Mouse (Mus musculus) limb, embryonic 12.5 days (tissue): ENCODE results near the gene Cacna1h. TPM values are rescaled to one million over a fixed set of nuclear protein-coding genes. Genes with fewer than 3 reads are reported as not detected.

Source experiments
- ATAC-seq: fragments of 200-750 bp; cut with Nextera tagmentation; 2 replicates; pipeline ENCODE4 v1.8.0; 2017; ENCODE audit warnings: low read depth, moderate TSS enrichment; ENCODE audit not compliant: insufficient number of reproducible peaks, insufficient read depth, low FRiP score, low TSS enrichment
- H3K27ac ChIP-seq: fragments of 300-500 bp; sonication (generic); 2 replicates; pipeline ENCODE4 v1.5.1; 2016; ENCODE audit warnings: mild to moderate bottlenecking, moderate library complexity
- H3K27me3 ChIP-seq: fragments of 300-500 bp; sonication (generic); 2 replicates; pipeline ENCODE4 v1.6.1; 2016; ENCODE audit warnings: mild to moderate bottlenecking, moderate library complexity
- H3K36me3 ChIP-seq: fragments of 300-500 bp; sonication (generic); 2 replicates; pipeline ENCODE4 v1.6.1; 2016; ENCODE audit warnings: mild to moderate bottlenecking, moderate library complexity
- H3K4me1 ChIP-seq: fragments of 300-500 bp; sonication (generic); replicated peaks from 2 replicates; pipeline ENCODE4 v1.6.1; 2016
- H3K4me2 ChIP-seq: fragments of 300-500 bp; sonication (generic); 2 replicates; pipeline ENCODE4 v1.6.1; 2016; ENCODE audit warnings: mild to moderate bottlenecking, moderate library complexity
- H3K4me3 ChIP-seq: fragments of 300-500 bp; sonication (generic); replicated peaks from 2 replicates; pipeline ENCODE4 v1.5.1; 2016; ENCODE audit warnings: mild to moderate bottlenecking
- H3K9ac ChIP-seq: fragments of 300-500 bp; sonication (generic); replicated peaks from 2 replicates; pipeline ENCODE4 v1.6.1; 2016; ENCODE audit warnings: mild to moderate bottlenecking, moderate library complexity
- H3K9me3 ChIP-seq: fragments of 300-500 bp; sonication (generic); 2 replicates; pipeline ENCODE4 v1.6.1; 2016; ENCODE audit warnings: mild to moderate bottlenecking, moderate library complexity
- WGBS: fragments of 180-500 bp; shearing (Covaris S2); methylation state at CpG from one replicate; pipeline ENCODE4 v1.1.7; 2016; 5-methylcytosine and 5-hydroxymethylcytosine counted together
- polyA plus RNA-seq: library from polyadenylated mRNA; unstranded; fragments of >200 nt; fragmentation: Nextera tagmentation; extraction: Ambion mirVana; gene quantifications from 2 replicates; pipeline ENCODE4 v1.2.1, GENCODE M21; 2016

Gene Cacna1h
- polyA plus RNA-seq, 1 experiment from 2014 or later: 10.1 TPM

- no peak overlapping the region for H3K9ac ChIP-seq
- no peaks in the 10 kb centered on the region for H3K9me3 ChIP-seq
- no peak overlapping the region for H3K27ac ChIP-seq
- peaks cover 19% of the 10 kb centered on the region; the same call in 1 of the 2 replicates for H3K27me3 ChIP-seq
- no peaks in the 10 kb centered on the region for H3K36me3 ChIP-seq
- ATAC-seq: no peak
- H3K4me3 ChIP-seq: no peak overlapping the region
- H3K4me2 ChIP-seq: no peak overlapping the region
- 58% methylated on average over 4 of the region's 4 CpGs for WGBS
- peaks cover 33% of the 10 kb centered on the region for H3K4me1 ChIP-seq
Measured at GRCm38 (mm10) chr17:25445074-25445473, 11.5 kb upstream of the Cacna1h start.

DNA sequence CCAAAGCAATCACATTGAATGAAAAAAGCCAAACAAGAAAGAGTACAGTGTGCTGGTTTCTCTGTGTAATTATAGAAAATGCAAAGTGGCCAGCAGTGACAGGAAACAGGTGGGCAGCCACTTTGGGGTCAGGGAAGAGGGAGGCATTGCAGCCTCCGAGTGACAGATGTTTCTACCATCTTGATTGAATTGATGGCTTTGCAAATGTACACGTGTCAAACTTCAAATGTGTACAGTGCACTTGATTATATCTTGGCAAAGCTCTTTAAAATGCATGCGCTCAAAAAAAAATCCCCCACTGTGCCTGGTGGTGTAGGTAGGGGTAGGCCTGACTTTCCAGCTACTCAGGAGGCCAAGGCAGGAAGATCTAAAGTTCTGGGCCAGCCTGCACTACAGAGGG is 9.3 kb upstream of the Cacna1h start:
- ATAC-seq: no peak
- H3K27me3 ChIP-seq: peaks cover 11% of the 10 kb centered on the region; the same call in 1 of the 2 replicates
- peaks cover 24% of the 10 kb centered on the region for H3K4me1 ChIP-seq
- no peaks in the 10 kb centered on the region for H3K9me3 ChIP-seq
- H3K9ac ChIP-seq: no peak overlapping the region
- H3K4me2 ChIP-seq: no peak overlapping the region
- H3K4me3 ChIP-seq: no peak overlapping the region
- 62% methylated on average over 3 of the region's 3 CpGs for WGBS
- no peak overlapping the region for H3K27ac ChIP-seq
- no peaks in the 10 kb centered on the region for H3K36me3 ChIP-seq

DNA sequence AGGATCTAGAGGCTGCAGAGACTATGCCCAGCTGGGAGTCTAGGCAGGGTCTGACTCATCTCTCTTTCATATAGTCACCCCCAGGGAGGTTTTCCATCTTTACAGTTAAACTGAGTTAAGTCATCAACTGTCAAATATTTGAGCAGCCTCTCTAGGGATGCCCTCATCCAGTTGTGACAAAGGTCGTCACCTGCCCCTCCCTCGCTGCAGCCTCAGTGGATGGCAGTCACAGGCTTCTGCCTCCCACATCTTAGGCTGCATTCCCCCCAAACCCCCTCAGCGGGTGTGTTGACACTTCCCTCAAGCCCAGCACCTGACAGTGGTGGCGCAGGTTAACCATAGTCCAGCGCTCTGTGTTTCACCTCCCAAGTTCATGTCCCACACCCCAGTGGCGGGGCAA is 7.8 kb upstream of the Cacna1h start:
- Histone ChIP-seq H3K9me3 (no peaks in the 10 kb centered on the region), H3K4me1 (peaks cover 24% of the 10 kb centered on the region), H3K36me3 (no peaks in the 10 kb centered on the region), H3K9ac (no peak overlapping the region), H3K27me3 (0 out of 2 replicates have a peak, but pooled peaks cover 3% of the 10 kb centered on the region), H3K27ac (no peak overlapping the region), H3K4me2 (no peak overlapping the region), H3K4me3 (no peak overlapping the region)
- no peak for ATAC-seq
- 83% methylated on average over 6 of the region's 6 CpGs for WGBS

DNA sequence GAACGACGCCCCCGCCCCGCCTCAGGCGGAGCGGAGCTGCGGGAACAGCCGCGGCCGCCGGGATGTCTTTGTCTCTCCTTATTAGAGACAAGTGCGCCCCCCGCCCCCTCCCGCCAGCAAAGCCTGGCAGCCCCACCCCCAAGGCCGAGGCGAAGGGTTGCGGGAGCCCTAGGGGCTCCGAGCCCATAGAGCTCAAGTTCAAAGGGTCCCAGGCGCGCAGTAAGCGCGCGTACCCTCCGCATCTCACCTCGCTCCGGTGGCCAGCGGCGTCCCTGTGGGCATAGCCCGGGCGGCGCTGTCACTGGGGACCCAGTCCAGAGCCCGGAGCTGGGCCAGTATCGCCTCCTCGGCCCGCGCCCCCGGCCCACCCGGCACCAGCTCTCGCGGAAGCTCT is 363 bp downstream of the Cacna1h start:
- H3K9me3 ChIP-seq: no peaks in the 10 kb centered on the region
- under 1% methylated on average over 40 of the region's 40 CpGs for WGBS
- peak overlapping the region; percentile 86 for H3K9ac ChIP-seq
- H3K4me2 ChIP-seq: peak overlapping the region; percentile 93
- H3K4me3 ChIP-seq: peak overlapping the region; percentile 86
- H3K27ac ChIP-seq: peak overlapping the region; percentile 96
- H3K36me3 ChIP-seq: peaks cover 14% of the 10 kb centered on the region
- peak; percentile 33 for ATAC-seq
- peaks cover 36% of the 10 kb centered on the region for H3K27me3 ChIP-seq
- peaks cover 58% of the 10 kb centered on the region for H3K4me1 ChIP-seq

DNA sequence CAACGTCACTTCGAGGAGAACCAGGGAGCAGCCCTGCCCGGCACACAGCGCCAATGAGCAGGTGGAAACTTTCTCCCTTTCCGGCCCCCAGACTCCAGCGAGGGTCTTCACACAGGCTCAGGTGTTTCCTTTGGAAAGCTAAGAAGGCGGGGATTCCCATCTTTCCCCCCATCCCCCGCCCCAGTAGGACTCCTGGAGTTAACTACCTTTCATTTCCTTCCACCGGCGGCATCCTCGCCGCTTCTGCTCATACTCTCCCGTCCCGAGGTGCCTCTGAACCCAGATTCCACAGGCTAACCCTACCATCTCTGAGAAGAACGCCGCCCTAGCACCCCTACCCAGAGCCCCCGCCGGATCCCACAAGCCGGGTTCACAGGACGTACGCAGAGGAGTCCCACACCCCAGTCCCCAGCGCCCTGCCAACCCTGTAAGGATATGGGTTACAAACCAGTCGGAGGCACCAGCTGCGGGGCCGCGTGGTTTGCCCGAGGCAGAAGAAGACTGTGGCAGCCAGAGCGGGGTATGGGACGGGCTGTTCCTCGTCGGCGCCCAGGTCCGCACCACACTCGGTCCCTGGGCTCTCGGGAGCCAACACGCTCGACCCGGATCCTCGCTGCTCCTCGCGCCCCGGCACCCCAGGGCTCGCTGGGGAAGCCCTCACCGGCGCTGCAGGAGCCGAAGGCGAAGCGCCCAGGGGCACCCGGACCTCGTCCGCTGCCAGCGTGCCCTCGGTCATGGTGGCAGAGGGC is 976 bp downstream of the Cacna1h start:
- Histone ChIP-seq H3K27me3 (peaks cover 36% of the 10 kb centered on the region), H3K9me3 (no peaks in the 10 kb centered on the region), H3K9ac (peak overlapping the region; percentile 86), H3K4me2 (peak overlapping the region; percentile 93), H3K4me3 (peak overlapping the region; percentile 86), H3K4me1 (peaks cover 63% of the 10 kb centered on the region), H3K36me3 (peaks cover 20% of the 10 kb centered on the region), H3K27ac (peak overlapping the region; percentile 96)
- WGBS: 1% methylated on average over 53 of the region's 53 CpGs
- ATAC-seq: no peak

- Histone ChIP-seq H3K27me3 (peaks cover 36% of the 10 kb centered on the region), H3K4me1 (peaks cover 56% of the 10 kb centered on the region), H3K4me2 (peak overlapping the region; percentile 93), H3K36me3 (peaks cover 30% of the 10 kb centered on the region), H3K4me3 (no peak overlapping the region), H3K9me3 (no peaks in the 10 kb centered on the region), H3K27ac (0 out of 2 replicates have a peak overlapping the region, but pooled peaks have one; percentile 12), H3K9ac (no peak overlapping the region; the same call in 1 of the 2 replicates)
- ATAC-seq: no peak
- WGBS: 45% methylated on average over 8 of the region's 8 CpGs
Measured at GRCm38 (mm10) chr17:25430534-25430933, 3.0 kb downstream of the Cacna1h start.

GRCm38 (mm10) chr17:25429886-25430285 is 3.7 kb downstream of the Cacna1h start:
- H3K27ac ChIP-seq: no peak overlapping the region
- no peak overlapping the region for H3K4me3 ChIP-seq
- WGBS: 35% methylated on average over 6 of the region's 6 CpGs
- peaks cover 30% of the 10 kb centered on the region for H3K36me3 ChIP-seq
- H3K4me2 ChIP-seq: peak overlapping the region; percentile 22; the same call in 1 of the 2 replicates
- H3K27me3 ChIP-seq: peaks cover 36% of the 10 kb centered on the region
- peaks cover 50% of the 10 kb centered on the region for H3K4me1 ChIP-seq
- ATAC-seq: no peak
- no peak overlapping the region; the same call in 1 of the 2 replicates for H3K9ac ChIP-seq
- H3K9me3 ChIP-seq: no peaks in the 10 kb centered on the region

DNA sequence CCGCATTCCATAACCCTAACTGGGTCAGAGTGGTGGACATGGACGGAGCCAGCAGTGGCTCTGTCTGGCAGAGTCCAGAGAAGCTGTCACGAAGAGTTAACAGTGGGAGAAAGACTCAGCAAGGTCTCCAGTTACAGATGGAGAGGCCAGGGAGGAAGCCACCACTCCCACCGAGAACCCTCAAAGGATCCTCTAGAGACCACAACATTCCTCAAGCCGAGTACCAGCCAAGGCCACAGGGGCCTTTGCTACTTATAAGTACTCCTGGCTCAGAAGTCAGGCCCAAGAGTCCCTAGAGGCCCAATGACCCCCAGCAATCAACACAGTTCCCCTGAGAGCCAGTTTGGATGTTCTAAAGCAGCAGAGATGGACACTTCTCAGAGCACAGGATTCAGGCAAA is 4.3 kb downstream of the Cacna1h start:
- H3K4me3 ChIP-seq: no peak overlapping the region
- H3K4me2 ChIP-seq: peak overlapping the region; percentile 22
- ATAC-seq: no peak
- peaks cover 35% of the 10 kb centered on the region for H3K36me3 ChIP-seq
- no peak overlapping the region for H3K27ac ChIP-seq
- H3K9me3 ChIP-seq: no peaks in the 10 kb centered on the region
- WGBS: 44% methylated on average over 5 of the region's 5 CpGs
- H3K4me1 ChIP-seq: peaks cover 43% of the 10 kb centered on the region
- H3K27me3 ChIP-seq: peaks cover 36% of the 10 kb centered on the region
- no peak overlapping the region for H3K9ac ChIP-seq

DNA sequence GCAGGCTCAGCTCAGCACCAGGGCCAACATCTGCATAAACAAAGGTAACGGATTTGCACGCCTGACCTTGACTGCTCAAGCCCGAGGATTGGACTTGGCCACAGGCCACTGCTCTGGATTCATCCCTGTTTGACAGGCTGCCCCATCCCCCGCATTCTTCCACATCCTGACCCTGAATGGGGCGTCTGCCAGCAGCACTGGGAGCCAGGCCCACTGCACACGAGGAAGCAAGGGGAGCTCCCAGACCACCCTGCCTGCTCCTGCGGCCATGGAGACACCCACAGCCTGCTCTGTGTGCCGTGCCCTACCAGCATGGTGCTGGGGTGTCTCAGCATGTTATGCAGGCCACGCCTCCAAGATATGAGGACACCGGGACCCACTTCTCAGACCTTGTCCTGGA is 6.1 kb downstream of the Cacna1h start:
- Histone ChIP-seq H3K4me3 (no peak overlapping the region), H3K27ac (no peak overlapping the region), H3K4me2 (no peak overlapping the region), H3K9ac (no peak overlapping the region), H3K9me3 (no peaks in the 10 kb centered on the region), H3K4me1 (peaks cover 40% of the 10 kb centered on the region), H3K27me3 (peaks cover 25% of the 10 kb centered on the region), H3K36me3 (peaks cover 47% of the 10 kb centered on the region)
- WGBS: 56% methylated on average over 10 of the region's 10 CpGs
- ATAC-seq: 0 out of 2 replicates have a peak, but pooled peaks have one; percentile 11

DNA sequence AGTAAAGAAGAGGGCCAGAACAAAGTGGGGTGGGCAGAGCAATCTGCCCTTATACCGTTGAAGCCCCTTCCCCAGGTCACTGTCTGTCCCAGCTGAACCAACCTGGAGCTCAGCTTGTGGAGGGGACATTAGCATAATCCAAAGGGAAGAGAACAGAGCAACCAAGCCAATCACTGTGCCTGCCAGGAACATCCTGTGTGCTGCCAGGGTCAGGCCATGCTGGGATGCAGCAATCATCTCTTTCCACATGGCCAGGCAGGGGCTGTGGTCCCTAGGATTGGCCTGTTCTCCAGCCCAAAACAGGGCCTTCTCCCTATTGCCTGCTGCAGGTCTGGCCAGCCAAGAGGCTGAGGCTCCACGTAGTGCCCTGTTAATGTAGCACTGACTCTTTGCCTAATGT is 7.6 kb downstream of the Cacna1h start:
- Histone ChIP-seq H3K4me3 (no peak overlapping the region), H3K4me2 (no peak overlapping the region), H3K9me3 (no peaks in the 10 kb centered on the region), H3K27me3 (peaks cover 11% of the 10 kb centered on the region), H3K27ac (no peak overlapping the region), H3K9ac (0 out of 2 replicates have a peak overlapping the region, but pooled peaks have one; percentile 34), H3K4me1 (peaks cover 34% of the 10 kb centered on the region), H3K36me3 (peaks cover 56% of the 10 kb centered on the region)
- no peak for ATAC-seq
- 68% methylated on average over 2 of the region's 2 CpGs for WGBS

DNA sequence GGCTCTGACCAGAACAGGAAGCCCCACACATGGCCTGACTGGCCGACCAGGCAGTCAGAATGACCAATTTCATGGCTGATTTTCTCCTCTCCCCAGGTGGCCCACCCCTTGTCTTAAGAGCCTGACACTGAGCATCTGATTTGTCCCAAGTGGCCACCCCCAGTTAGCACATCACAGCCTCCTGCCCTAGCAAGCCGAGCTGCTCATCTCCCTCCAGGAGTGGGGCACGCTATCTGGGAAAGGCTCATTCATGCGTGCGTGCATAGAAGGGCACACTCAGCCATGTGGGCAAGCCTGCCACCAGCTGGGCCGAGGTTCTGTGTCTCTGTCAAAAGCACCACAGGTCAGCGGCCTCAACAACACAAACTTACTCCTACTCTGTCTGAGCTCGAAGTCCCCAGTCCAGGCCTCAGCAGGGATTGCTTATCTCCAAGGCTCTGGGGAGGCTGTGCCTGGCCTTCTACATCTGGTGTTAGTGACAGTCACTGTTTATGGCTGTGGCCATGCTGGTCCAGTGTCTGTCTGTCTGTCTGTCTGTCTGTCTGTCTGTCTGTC is 9.0 kb downstream of the Cacna1h start:
- no peak overlapping the region for H3K4me3 ChIP-seq
- no peak overlapping the region for H3K27ac ChIP-seq
- ATAC-seq: no peak
- H3K9ac ChIP-seq: no peak overlapping the region
- peaks cover under 1% of the 10 kb centered on the region; the same call in 1 of the 2 replicates for H3K27me3 ChIP-seq
- H3K4me1 ChIP-seq: peaks cover 34% of the 10 kb centered on the region
- no peak overlapping the region for H3K4me2 ChIP-seq
- no peaks in the 10 kb centered on the region for H3K9me3 ChIP-seq
- peaks cover 51% of the 10 kb centered on the region for H3K36me3 ChIP-seq
- WGBS: 70% methylated on average over 8 of the region's 8 CpGs
